Mouse (Mus musculus): Measurements from ENCODE around the gene Sord. TPM values are rescaled to one million over a fixed set of nuclear protein-coding genes. Genes with fewer than 3 reads are reported as not detected.
A peak's percentile ranks its signal among the peaks of the same experiment; 100 is the strongest.

Gene Sord
- total RNA-seq, 2 experiments from 2014 or later, result 84.4 to 86.0 TPM

DNA sequence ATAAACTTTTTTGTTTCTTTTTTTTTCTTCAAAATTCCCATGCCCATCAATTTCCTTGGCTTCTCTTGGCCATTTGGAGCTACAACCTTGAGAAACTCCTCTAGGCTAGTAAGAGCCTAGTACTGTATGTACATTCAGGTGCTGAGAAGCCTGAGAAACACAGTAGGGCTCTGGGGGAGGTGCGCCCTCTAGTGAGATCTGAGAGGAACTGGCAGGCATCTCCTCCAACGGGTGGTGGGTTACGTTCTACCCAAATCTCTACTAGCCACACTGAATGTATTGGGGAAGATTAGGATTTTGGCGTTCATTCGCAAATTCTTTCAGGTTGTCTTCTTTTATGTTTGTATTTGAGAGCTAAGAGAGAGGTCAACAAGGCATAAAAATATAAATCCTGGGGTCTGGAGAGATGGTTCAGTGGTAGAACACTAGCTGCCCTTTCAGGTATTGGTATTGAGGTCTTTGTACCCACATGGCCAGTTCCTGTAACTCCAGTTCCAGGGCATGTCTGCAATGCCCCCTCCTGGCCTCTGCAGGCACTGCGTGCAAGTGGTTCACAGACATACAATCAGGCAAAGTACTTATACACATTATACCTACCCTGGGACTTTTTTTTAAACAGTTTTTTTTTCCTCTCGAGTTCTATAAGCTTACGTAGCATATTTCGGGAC is 68.2 kb downstream of the Sord start:
- DNase-seq, result peak; percentile 74

DNA sequence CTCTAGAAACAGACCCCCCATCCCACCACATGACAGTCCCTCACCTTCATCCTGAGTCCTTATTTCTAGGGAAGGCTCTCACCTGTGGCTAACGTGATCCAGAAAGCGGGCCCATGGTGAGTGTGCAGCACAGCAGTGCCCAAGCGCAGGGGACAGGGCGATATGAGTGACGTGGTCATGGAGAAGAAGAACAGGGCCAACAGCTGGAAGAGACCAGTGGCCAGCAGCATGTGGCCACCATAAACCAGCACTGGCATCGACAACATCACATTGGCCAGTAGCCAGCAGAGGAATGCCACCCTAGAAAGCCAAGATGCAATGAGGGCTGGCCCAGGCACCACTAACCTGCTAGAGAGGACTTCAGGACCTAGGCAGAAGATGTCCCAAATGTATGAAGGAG is 70.0 kb downstream of the Sord start:
- DNase-seq, result no peak

DNA sequence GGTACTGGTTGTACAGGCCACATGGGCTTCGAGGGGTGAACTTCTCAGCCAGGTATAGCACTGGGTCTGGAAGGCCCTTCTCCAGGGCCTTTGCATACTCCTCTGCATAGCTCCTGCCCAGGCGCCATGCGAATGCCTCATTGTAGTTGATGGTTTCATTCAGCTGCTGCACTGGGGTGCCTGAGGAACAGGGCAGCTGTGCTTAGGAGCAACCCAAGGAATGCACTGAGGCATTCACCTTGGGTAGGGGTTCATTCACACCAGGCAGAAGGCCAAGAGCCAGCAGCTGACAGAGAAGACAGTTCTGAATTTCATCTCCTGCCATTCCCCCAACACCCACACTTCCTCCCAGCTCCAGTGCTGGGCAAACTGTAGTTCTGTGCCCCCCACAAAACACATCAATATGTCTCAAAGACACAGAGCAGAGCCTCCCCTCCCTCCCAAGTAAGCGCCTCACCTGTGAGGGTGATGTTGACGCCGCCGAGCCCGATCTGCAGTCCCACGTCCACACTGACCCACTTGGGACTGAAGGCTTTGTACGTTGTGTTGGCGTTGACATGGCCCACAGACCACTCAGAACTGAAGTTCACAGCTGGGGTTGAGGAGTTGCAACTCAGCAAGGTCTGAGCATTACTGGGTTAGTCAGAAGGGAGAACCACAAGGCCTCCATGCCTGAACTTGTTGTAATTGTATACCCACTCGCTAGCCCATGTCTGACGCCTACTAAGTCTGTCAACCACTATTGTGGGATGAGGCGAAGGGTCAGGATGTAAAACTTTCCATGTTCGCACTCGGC is 70.7 kb downstream of the Sord start:
- no peak for DNase-seq

DNA sequence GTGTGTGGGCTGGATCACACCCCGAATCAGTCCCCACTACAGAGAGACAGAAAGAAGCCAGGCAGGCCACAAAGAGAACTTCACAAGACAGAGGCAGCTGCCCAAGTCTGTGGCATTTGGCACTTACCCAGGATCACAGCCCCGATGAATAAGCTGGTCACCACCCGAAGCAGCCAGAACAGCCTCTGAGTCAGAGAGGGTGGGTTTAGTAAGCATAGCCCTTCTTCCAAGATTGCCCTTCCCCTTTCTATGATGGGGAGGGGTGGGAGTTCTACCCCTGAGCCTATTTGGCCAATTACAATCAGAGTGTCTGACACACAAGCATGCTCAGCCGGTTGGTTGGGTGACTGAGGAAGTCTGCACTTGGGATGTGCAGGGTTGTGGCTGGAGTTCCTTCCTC is 71.6 kb downstream of the Sord start:
- DNase-seq, result no peak

DNA sequence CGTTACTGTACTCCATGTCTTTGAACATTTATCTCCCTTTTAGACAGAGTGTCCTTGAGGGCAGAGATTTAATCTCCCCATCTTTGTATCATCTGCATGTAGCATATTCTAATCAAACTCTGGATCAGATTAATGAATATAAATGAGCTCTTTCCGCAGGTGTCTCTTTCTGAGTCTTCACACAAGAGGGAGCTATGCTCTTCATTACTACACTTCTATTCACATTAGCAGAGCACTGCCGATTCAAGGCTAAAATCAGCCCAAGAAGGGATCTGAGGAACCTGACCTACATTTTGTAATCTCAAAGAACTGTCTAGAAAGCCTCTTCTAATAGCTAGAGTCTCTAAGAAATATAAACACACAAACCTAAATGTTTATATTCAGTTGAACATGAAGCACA is 75.1 kb downstream of the Sord start:
- no peak for DNase-seq

DNA sequence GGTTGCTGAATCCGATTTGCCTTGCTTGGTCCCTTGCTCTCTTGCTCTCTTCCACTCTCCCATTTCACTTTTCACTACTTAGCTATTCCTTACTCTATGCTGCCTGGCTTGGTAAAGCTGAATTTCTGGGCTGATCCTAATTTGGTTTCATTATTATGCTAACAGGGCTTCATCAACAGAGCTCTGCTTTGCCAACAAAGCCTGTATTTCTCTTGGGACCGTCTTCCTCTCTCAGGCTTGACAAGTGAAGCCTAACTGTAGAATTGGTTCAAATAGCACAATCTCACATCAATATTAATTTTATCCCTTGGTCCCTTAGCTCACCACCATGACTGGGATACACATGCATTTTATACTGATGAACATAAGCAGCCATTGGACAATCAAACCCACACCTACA is 77.0 kb downstream of the Sord start:
- DNase-seq, result no peak

DNA sequence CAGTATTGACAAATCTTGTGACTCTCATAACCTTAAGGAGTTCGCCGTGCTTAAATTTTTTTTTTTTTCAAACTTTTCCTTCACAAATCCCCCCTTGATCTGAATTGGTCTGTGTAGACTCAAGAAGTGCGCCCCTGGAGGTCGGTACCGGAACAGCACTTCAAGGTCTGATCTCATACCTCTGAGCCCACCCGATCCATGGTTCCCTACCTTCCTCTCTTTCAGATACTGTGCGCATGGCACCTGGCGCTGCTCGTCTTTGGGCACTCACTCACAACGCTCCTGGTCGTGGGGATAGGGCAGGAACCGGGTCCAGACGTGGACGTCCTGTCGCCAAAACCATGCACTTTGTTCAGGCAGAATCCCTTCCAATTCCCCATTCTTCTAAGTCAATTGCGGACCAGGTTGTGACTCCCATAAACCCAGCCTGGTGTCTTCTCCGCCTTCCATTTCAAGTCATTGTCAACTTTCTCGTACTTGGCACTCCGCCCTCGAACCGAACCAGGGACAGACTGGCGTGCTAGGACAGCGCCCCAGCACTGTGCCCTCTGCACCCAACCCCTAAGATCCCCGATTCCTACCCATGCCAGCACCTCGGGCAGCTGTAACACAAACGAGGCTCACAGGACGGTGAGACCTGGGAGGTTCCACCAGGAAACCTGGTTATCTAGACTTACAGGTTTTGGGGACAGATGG is 78.3 kb downstream of the Sord start:
- peak; percentile 76 for DNase-seq

DNA sequence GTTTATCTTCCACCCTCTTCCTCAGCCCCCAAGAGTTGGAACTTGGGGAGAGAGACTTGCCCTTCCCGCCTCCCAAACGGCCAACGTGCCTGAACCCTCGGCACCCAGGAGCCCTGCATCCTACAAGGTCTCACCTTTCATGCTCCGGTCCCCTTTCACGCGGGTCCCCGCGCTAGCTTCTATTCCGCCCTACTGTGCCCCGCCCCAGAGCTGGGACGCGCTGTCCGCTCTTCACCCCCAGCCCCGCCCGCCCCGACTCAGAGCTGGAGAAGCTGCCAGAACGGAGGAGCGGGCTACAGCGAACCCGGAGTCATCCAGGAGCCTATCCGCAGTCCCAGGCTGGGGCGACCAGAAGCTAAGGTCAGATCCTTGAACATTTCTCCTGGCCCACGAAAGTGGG is 79.0 kb downstream of the Sord start, which contains the start of gene Duoxa1:
Duoxa1 (minus strand) TSS at position 195 of the 400 bp plus-strand sequence.
- DNase-seq, result no peak

Other genes with a start within 250 kb of the Sord start
- gene Eif3j1, start 206.2 kb upstream of the Sord start, total RNA-seq (2021), result 10 to 100 TPM; 21.1 to 21.9 TPM
- 10 to 100 TPM; 12.2 TPM for gene Spg11, start 116.4 kb upstream of the Sord start, total RNA-seq (2021)
- gene B2m, start 87.1 kb upstream of the Sord start, total RNA-seq (2021), result 100 to 1,000 TPM; 114 to 125 TPM
- not detected for gene Trim69, start 74.0 kb upstream of the Sord start, total RNA-seq (2021)
- not detected for gene Patl2, start 48.6 kb upstream of the Sord start, total RNA-seq (2021)
- not detected for gene Terb2, start 48.5 kb upstream of the Sord start, total RNA-seq (2021)
- gene Duox2, start 63.7 kb downstream of the Sord start, total RNA-seq (2021), result under 1 TPM; 0.55 to 0.59 TPM
- gene Duoxa2, start 64.2 kb downstream of the Sord start, total RNA-seq (2021), result under 1 TPM; 0.16 to 0.21 TPM
- gene Duoxa1, start 79.0 kb downstream of the Sord start, total RNA-seq (2021), result not detected
- gene Duox1, start 80.9 kb downstream of the Sord start, total RNA-seq (2021), result not detected
- 10 to 100 TPM; 10.1 to 11.3 TPM for gene Shf, start 134.4 kb downstream of the Sord start, total RNA-seq (2021)
- gene Slc28a2, start 191.7 kb downstream of the Sord start, total RNA-seq (2021), result 10 to 100 TPM; 18.9 to 19.1 TPM